Mouse (Mus musculus) lung, adult 2 months (tissue): ENCODE data around the gene Etnppl. TPM values are rescaled to one million over a fixed set of nuclear protein-coding genes. Genes with fewer than 3 reads are reported as not detected.

ENCODE experiments used
- DNase-seq: peaks from one replicate; pipeline ENCODE4 v3.0.0; 2022
- H3K4me1 ChIP-seq: fragments of 200-500 bp; 2 replicates; pipeline ENCODE4 v1.6.1; 2011; ENCODE audit warnings: low read length; ENCODE audit not compliant: control insufficient read depth, insufficient read depth
- H3K4me3 ChIP-seq: fragments of 200-500 bp; replicated peaks from 2 replicates; pipeline ENCODE3; 2011; ENCODE audit warnings: low read depth, mild to moderate bottlenecking, control low read depth, low read length; ENCODE audit errors: extremely low read depth
- CTCF ChIP-seq: fragments of 200-500 bp; IDR thresholded peaks from 2 replicates; pipeline ENCODE4 v1.5.1; 2011; ENCODE audit warnings: mild to moderate bottlenecking, low read length, control low read depth; ENCODE audit not compliant: insufficient read depth
- POLR2A ChIP-seq: fragments of 200-500 bp; IDR thresholded peaks from 2 replicates; pipeline ENCODE4 v1.6.1; 2011; ENCODE audit warnings: low read depth, mild to moderate bottlenecking, control low read depth, low read length, borderline replicate concordance; ENCODE audit errors: extremely low read depth
- WGBS: fragments of 180-500 bp; shearing (Covaris S2); methylation state at CpG from one replicate; pipeline ENCODE4 v1.1.7; 2018; 5-methylcytosine and 5-hydroxymethylcytosine counted together
- polyA plus RNA-seq: library from polyadenylated mRNA; depleted of rRNA; stranded (reverse); fragments of >200 nt; gene quantifications from 2 replicates; pipeline ENCODE4 v1.2.3, GENCODE M21; 2012

Gene Etnppl
- polyA plus RNA-seq, 1 experiment: not detected

GRCm38 (mm10) chr3:130601491-130601890 is 15.8 kb upstream of the Etnppl start:
- Histone ChIP-seq H3K4me3 (no peak overlapping the region), H3K4me1 (no peaks in the 10 kb centered on the region)
- TF ChIP-seq POLR2A (no peak), CTCF (no peak)
- 63% methylated on average over 10 of the region's 10 CpGs for WGBS
- DNase-seq: no peak

- Histone ChIP-seq H3K4me3 (no peak overlapping the region), H3K4me1 (no peaks in the 10 kb centered on the region)
- TF ChIP-seq CTCF (0 out of 2 replicates have a peak, but pooled peaks have one; percentile 13), POLR2A (no peak)
- DNase-seq: no peak
- WGBS: 64% methylated on average over 2 of the region's 2 CpGs
Observed at GRCm38 (mm10) chr3:130607924-130608323, 9.3 kb upstream of the Etnppl start.

DNA sequence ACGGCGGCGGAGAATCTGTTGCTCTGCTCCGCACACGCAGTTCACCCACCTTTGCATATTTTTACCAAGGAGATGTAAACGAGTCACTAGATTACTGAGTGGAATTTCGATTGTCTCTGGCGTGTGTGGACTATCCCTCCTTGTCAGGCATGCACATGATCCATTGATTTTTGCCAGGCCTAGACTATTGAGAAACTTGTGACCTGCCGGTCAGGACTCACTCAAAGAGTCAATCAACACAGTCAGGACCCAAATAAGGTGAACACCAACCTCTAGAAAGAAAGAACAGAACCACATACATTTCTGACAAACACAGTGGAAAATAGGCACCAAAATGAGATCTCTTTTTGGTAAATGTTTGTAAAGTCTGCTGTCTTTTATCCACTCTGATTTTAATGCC is 2.8 kb upstream of the Etnppl start:
- 78% methylated on average over 9 of the region's 9 CpGs for WGBS
- Histone ChIP-seq H3K4me1 (no peaks in the 10 kb centered on the region), H3K4me3 (no peak overlapping the region)
- DNase-seq: no peak
- TF ChIP-seq POLR2A (no peak), CTCF (no peak)

DNA sequence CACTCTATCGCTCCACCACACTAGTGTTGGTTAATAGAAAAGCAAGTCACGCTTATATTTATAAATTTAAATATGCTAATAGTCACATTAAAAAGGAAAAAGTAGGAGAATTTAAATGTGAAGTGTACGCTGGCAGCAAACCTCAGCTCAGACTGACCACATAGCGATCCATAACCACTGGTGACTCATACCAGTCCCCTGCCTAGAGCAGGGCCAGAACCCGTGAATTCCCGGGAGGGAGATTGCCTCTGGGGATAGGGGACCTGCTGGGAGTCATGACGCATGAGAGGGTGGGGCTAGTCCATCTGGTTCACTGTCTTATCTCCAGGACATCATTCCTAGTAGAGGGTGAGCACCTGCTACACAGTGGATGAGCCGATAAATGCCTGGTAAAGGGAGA is 1.6 kb upstream of the Etnppl start:
- H3K4me3 ChIP-seq: no peak overlapping the region
- DNase-seq: no peak
- no peak for TF ChIP-seq CTCF
- TF ChIP-seq POLR2A: no peak
- H3K4me1 ChIP-seq: no peaks in the 10 kb centered on the region
- 64% methylated on average over 8 of the region's 8 CpGs for WGBS

DNA sequence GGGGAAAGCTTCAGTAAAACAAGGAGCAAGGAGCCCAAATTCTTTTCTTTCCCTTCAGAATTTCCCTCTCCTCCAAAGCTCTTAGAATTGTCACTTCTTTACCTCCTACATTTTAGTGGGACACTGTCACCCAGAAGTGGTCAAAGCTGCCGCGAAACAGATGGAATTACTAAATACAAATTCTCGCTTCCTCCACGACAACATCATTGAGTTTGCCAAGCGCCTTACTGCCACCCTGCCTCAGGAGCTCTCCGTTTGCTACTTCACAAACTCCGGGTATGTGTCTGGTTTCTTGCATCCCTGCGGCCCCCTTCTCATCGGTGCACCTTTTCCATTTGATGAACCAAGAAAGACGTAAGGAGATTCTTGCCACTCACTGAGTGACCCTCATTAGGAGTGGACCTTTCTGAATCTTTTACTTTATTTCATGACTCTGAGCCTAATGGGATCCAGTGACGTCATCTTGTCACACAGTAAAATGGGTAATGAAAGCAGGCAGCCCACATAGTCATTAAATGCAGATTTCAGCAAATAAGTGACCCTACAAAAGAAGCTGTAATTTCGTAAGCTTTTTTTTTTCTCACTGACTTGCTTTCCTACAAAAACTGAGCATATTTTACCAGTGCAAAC is 3.4 kb downstream of the Etnppl start:
- DNase-seq: no peak
- Histone ChIP-seq H3K4me3 (no peak overlapping the region), H3K4me1 (no peaks in the 10 kb centered on the region)
- TF ChIP-seq POLR2A (no peak), CTCF (no peak)
- 67% methylated on average over 12 of the region's 12 CpGs for WGBS

DNA sequence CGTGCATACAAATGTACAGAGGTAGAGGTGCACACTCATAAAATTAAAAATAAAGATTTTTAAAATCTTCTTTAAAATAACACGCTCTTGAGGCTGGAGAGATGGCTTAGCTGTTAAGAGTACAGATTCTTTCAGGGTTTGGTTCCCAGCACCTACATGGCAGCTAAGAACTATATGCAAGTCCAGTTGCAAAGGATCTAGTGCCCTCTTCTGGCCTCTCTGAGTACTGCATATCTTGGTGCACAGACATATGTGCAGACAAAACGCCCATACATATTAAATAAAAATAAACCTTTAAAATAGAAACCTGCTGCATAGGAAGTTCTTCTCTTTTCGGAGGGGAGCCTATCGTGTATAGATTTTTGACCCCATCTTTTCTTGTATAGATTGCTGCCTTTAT is 11.1 kb downstream of the Etnppl start:
- no peaks in the 10 kb centered on the region for H3K4me1 ChIP-seq
- DNase-seq: no peak
- 90% methylated on average over 5 of the region's 5 CpGs for WGBS
- TF ChIP-seq CTCF (no peak), POLR2A (no peak)
- no peak overlapping the region for H3K4me3 ChIP-seq

DNA sequence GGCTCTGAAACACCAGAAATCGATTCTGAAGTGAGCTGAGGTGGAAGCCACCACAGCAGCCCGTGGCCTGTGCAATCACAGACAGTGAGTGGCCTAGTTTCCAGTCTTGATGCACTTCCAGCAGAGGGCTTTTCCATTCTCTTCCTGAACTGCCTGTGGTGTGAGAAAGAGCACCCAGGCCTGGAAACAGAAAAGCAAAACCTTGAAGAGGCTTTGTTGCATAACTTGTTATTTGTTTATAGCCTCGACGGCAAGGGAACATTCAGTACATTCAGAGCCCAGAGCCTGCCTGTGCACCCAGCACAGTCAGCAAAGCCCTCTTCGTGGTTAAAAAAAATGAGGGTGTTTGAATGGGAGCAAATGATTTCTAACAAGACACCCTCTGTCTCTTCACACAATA is 16.6 kb downstream of the Etnppl start:
- WGBS: 47% methylated on average over 5 of the region's 5 CpGs
- Histone ChIP-seq H3K4me1 (no peaks in the 10 kb centered on the region), H3K4me3 (no peak overlapping the region)
- DNase-seq: no peak
- TF ChIP-seq CTCF: no peak
- TF ChIP-seq POLR2A: no peak

DNA sequence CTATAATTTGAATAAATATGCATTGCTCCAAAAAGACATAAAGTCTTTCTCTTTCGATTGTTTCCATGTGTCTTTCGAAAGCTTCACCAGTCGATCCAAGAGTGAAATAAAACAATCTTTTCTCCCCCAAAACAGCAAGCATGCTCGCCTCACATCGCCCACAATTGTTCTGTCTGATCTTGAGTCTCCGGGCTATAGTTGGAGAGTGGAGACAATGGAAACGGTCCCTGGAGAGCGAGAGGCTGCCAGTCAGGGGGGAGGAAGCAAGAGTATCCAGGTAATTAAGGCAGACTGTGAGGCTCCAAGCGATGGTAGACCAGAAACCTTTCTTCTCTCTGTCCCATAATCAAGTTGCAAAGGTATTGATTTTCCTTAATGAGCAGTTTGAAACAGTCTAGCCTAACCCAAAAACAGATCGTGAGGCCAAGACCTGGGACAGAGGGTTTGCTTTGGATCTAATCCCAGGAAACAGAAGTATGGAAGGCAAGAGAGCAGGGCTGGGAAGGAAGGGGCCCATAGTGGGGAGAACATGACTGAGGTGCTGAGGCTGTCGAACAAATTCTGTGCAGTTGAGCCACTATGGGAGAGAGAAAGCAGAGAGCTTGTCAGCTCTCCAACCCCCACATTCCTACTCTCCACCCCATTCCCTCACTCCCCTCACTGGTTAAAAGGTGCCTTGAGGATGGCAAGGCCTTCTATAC is 29.0 kb downstream of the Etnppl start:
- DNase-seq: no peak
- H3K4me3 ChIP-seq: no peak overlapping the region
- TF ChIP-seq CTCF (no peak), POLR2A (no peak)
- WGBS: 81% methylated on average over 11 of the region's 11 CpGs
- H3K4me1 ChIP-seq: no peaks in the 10 kb centered on the region

DNA sequence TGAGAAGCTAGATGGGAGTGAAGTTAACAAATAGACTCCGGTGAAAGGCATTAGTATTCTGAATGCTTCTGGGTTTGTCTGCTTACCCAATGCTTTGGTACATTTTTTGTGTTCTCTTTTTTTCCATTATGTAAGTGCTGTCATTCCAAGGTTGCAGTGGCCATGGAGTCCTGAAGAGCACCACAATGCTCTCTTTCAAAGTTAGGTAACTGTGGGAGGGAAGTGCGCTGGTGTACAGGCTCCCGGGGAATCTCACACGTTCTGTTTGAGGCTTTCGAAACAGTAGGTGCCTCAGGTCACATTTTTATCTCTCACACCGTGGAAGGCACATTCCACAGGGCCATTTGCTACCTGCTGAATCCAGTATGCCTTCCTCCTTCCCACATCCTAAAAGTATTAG is 32.3 kb downstream of the Etnppl start:
- H3K4me3 ChIP-seq: no peak overlapping the region
- H3K4me1 ChIP-seq: no peaks in the 10 kb centered on the region
- WGBS: 40% methylated on average over 6 of the region's 6 CpGs
- TF ChIP-seq POLR2A: no peak
- no peak for TF ChIP-seq CTCF
- no peak for DNase-seq

GRCm38 (mm10) chr3:130660619-130661018 is 43.4 kb downstream of the Etnppl start:
- Histone ChIP-seq H3K4me3 (no peak overlapping the region), H3K4me1 (no peaks in the 10 kb centered on the region)
- no peak for DNase-seq
- TF ChIP-seq CTCF (no peak), POLR2A (no peak)
- WGBS: 34% methylated on average over 6 of the region's 6 CpGs

GRCm38 (mm10) chr3:130662496-130662895 is 45.2 kb downstream of the Etnppl start:
- no peak for DNase-seq
- TF ChIP-seq POLR2A (no peak), CTCF (no peak)
- H3K4me1 ChIP-seq: no peaks in the 10 kb centered on the region
- H3K4me3 ChIP-seq: no peak overlapping the region
- 95% methylated on average over 3 of the region's 3 CpGs for WGBS
